Mouse (Mus musculus) thymus, adult 2 months (tissue): ENCODE results near the gene Mylk4. TPM values are rescaled to one million over a fixed set of nuclear protein-coding genes. Genes with fewer than 3 reads are reported as not detected.

Experiments
- DNase-seq: peaks from one replicate; pipeline ENCODE4 v3.0.0; 2021
- H3K27ac ChIP-seq: fragments of 200-500 bp; 2 replicates; pipeline ENCODE4 v1.5.1; 2012; ENCODE audit warnings: low read length, control low read depth; ENCODE audit not compliant: control insufficient read depth, insufficient read depth
- H3K27me3 ChIP-seq: fragments of 200-500 bp; 2 replicates; pipeline ENCODE4 v1.6.1; 2012; ENCODE audit warnings: mild to moderate bottlenecking, low read length, moderate library complexity, mixed read lengths; ENCODE audit not compliant: control insufficient read depth, insufficient read depth
- H3K36me3 ChIP-seq: fragments of 200-500 bp; 2 replicates; pipeline ENCODE4 v1.6.1; 2012; ENCODE audit warnings: mild to moderate bottlenecking, low read length, moderate library complexity; ENCODE audit not compliant: control insufficient read depth, insufficient read depth
- H3K4me1 ChIP-seq: fragments of 200-500 bp; replicated peaks from 2 replicates; pipeline ENCODE4 v1.6.1; 2012; ENCODE audit warnings: low read length; ENCODE audit not compliant: control insufficient read depth, insufficient read depth
- H3K4me3 ChIP-seq: fragments of 200-500 bp; 2 replicates; pipeline ENCODE4 v1.5.1; 2012; ENCODE audit warnings: mild to moderate bottlenecking, low read length, control low read depth, moderate library complexity; ENCODE audit not compliant: control insufficient read depth, insufficient read depth
- CTCF ChIP-seq: fragments of 200-500 bp; IDR thresholded peaks from 2 replicates; pipeline ENCODE4 v1.5.1; 2012; ENCODE audit warnings: mild to moderate bottlenecking, control low read depth, low read length, moderate library complexity, borderline replicate concordance; ENCODE audit not compliant: control insufficient read depth, poor library complexity, insufficient read depth; ENCODE audit errors: extremely low read depth
- POLR2A ChIP-seq: fragments of 200-500 bp; IDR thresholded peaks from 2 replicates; pipeline ENCODE4 v1.6.1; 2012; ENCODE audit warnings: mild to moderate bottlenecking, low read length, control low read depth, moderate library complexity; ENCODE audit not compliant: control insufficient read depth, poor library complexity, insufficient read depth; ENCODE audit errors: extremely low read depth
- WGBS: fragments of 180-500 bp; shearing (Covaris S2); methylation state at CpG from one replicate; pipeline ENCODE4 v1.1.7; 2018; 5-methylcytosine and 5-hydroxymethylcytosine counted together
- polyA plus RNA-seq: library from polyadenylated mRNA; depleted of rRNA; stranded (reverse); fragments of >200 nt; gene quantifications from 2 replicates; pipeline ENCODE4 v1.2.3, GENCODE M21; 2012

The Mylk4 gene
- polyA plus RNA-seq, 1 experiment: 2.2 TPM

DNA sequence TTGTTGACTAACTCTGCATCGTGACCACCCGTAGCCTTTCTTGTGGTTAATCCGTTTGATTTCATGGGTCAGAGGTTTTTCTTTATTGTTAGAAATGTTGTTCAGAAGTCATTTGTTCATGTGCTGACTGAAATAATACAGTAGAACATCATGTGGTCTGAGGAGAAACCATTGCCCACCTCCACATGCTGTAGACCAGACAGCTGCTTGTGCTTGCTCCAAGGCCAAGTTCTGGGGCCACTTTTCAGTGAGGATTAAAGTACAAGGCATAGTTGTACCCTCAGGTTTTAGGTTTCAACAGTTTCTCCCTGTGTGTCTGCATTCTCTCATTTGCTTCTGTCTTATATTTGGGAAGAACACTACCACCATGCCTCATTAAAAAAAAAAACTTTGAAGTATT is 23.9 kb upstream of the Mylk4 start:
- no peak for TF ChIP-seq POLR2A
- no peak for TF ChIP-seq CTCF
- H3K36me3 ChIP-seq: peaks cover 28% of the 10 kb centered on the region
- 57% methylated on average over 3 of the region's 3 CpGs for WGBS
- H3K4me3 ChIP-seq: no peak overlapping the region
- no peak for DNase-seq
- peaks cover 5% of the 10 kb centered on the region for H3K4me1 ChIP-seq
- H3K27me3 ChIP-seq: no peaks in the 10 kb centered on the region
- H3K27ac ChIP-seq: no peak overlapping the region

- H3K4me3 ChIP-seq: no peak overlapping the region
- no peak for DNase-seq
- H3K4me1 ChIP-seq: peaks cover 7% of the 10 kb centered on the region
- H3K27ac ChIP-seq: no peak overlapping the region
- H3K36me3 ChIP-seq: peaks cover 25% of the 10 kb centered on the region
- 97% methylated on average over 7 of the region's 7 CpGs for WGBS
- TF ChIP-seq CTCF (no peak), POLR2A (no peak)
- no peaks in the 10 kb centered on the region for H3K27me3 ChIP-seq
Observed at GRCm38 (mm10) chr13:32806820-32807219, 23.1 kb upstream of the Mylk4 start.

DNA sequence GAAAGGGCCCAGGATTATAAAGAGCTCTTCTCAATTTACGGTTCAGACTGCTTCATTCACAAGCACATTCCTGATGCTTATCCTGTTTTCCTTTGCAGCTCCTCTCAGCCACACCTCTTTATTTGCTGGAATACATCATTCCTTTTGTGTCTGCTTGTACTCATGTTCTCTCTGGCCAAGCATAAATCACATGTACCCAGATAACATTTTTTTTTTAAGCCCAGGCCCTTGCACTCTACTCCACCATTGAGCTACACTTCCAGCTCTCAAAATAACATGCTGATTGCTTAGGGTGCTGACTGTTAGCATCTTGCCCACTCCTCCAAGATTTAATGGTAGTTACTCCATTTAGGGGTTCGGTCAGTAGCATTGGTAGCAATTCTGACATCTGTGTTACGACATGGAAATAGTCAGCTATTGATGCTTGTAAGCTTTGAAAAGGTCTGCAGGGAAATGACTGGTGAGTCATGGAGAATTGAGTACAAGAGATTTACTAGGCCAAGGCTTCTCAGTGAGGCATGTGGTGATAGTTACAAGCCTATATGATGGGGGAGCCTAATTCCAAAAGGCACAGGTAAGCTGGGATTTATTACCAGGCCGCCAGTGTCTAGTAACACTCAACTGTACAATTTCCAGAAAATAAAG is 20.1 kb upstream of the Mylk4 start:
- Histone ChIP-seq H3K4me3 (no peak overlapping the region), H3K4me1 (peaks cover 7% of the 10 kb centered on the region), H3K27me3 (no peaks in the 10 kb centered on the region), H3K27ac (no peak overlapping the region), H3K36me3 (peaks cover 20% of the 10 kb centered on the region)
- no peak for TF ChIP-seq CTCF
- no peak for TF ChIP-seq POLR2A
- 95% methylated on average over 4 of the region's 4 CpGs for WGBS
- no peak for DNase-seq

- no peak for DNase-seq
- no peak for TF ChIP-seq POLR2A
- TF ChIP-seq CTCF: no peak
- peaks cover 7% of the 10 kb centered on the region for H3K4me1 ChIP-seq
- peaks cover 11% of the 10 kb centered on the region for H3K36me3 ChIP-seq
- WGBS: under 1% methylated on average over 95 of the region's 95 CpGs
- peak within 1 kb of the TSS; percentile 66 for H3K4me3 ChIP-seq
- no peak within 1 kb of the TSS for H3K27ac ChIP-seq
- H3K27me3 ChIP-seq: no peaks in the 10 kb centered on the region
Observed at GRCm38 (mm10) chr13:32802259-32803081, 18.7 kb upstream of the Mylk4 start, which contains the start of gene D930007J09Rik. Gene D930007J09Rik, minus strand, starts transcription at chr13:32802849.

- WGBS: under 1% methylated on average over 51 of the region's 51 CpGs
- no peak within 1 kb of the TSS for H3K27ac ChIP-seq
- peaks cover 6% of the 10 kb centered on the region for H3K36me3 ChIP-seq
- H3K27me3 ChIP-seq: no peaks in the 10 kb centered on the region
- peak; percentile 94 for DNase-seq
- TF ChIP-seq POLR2A (peak; percentile 68), CTCF (0 out of 2 replicates have a peak, but pooled peaks have one; percentile 11)
- H3K4me3 ChIP-seq: peak within 1 kb of the TSS; percentile 66
- H3K4me1 ChIP-seq: peaks cover 7% of the 10 kb centered on the region
Observed at GRCm38 (mm10) chr13:32801693-32802221, 18.0 kb upstream of the Mylk4 start, which contains the start of gene Wrnip1. Gene Wrnip1, plus strand, starts transcription at chr13:32802038.

GRCm38 (mm10) chr13:32800859-32801258 is 17.1 kb upstream of the Mylk4 start:
- H3K27me3 ChIP-seq: no peaks in the 10 kb centered on the region
- DNase-seq: peak; percentile 41
- peaks cover 7% of the 10 kb centered on the region for H3K4me1 ChIP-seq
- TF ChIP-seq POLR2A (no peak), CTCF (no peak)
- no peak overlapping the region for H3K27ac ChIP-seq
- H3K36me3 ChIP-seq: no peaks in the 10 kb centered on the region
- no peak overlapping the region for H3K4me3 ChIP-seq

- Histone ChIP-seq H3K36me3 (no peaks in the 10 kb centered on the region), H3K27me3 (no peaks in the 10 kb centered on the region), H3K4me3 (no peak overlapping the region), H3K27ac (no peak overlapping the region), H3K4me1 (peaks cover 7% of the 10 kb centered on the region)
- DNase-seq: no peak
- TF ChIP-seq POLR2A (no peak), CTCF (no peak)
- WGBS: 68% methylated on average over 2 of the region's 2 CpGs
Observed at GRCm38 (mm10) chr13:32799131-32799530, 15.4 kb upstream of the Mylk4 start.
